Mouse (Mus musculus) liver, postnatal 0 days (tissue): Measurements from ENCODE around the gene Prdm12. TPM values are rescaled to one million over a fixed set of nuclear protein-coding genes. Genes with fewer than 3 reads are reported as not detected.

Experiments used
- ATAC-seq: fragments of 200-750 bp; cut with Nextera tagmentation; 2 replicates; pipeline ENCODE4 v1.8.0; 2017; ENCODE audit warnings: mild to moderate bottlenecking, moderate library complexity
- DNase-seq: peaks from one replicate; pipeline ENCODE4 v3.0.0-alpha.2; 2016
- H3K27ac ChIP-seq: fragments of 300-500 bp; sonication (generic); 2 replicates; pipeline ENCODE4 v1.5.1; 2014; ENCODE audit warnings: antibody characterized with exemption, moderate library complexity, mild to moderate bottlenecking, low read depth
- H3K27me3 ChIP-seq: fragments of 300-500 bp; sonication (generic); 2 replicates; pipeline ENCODE4 v1.6.1; 2014; ENCODE audit warnings: low read length, control low read depth, mixed read lengths; ENCODE audit not compliant: insufficient read depth
- H3K36me3 ChIP-seq: fragments of 300-500 bp; sonication (generic); replicated peaks from 2 replicates; pipeline ENCODE4 v1.6.1; 2014; ENCODE audit warnings: mild to moderate bottlenecking, control low read depth, low read length, moderate library complexity, mixed read lengths; ENCODE audit not compliant: insufficient read depth
- H3K4me1 ChIP-seq: fragments of 300-500 bp; sonication (generic); 2 replicates; pipeline ENCODE4 v1.6.1; 2014; ENCODE audit warnings: antibody characterized with exemption, mild to moderate bottlenecking, control low read depth; ENCODE audit not compliant: insufficient read depth
- H3K4me2 ChIP-seq: fragments of 300-500 bp; sonication (generic); 2 replicates; pipeline ENCODE4 v1.6.1; 2014; ENCODE audit warnings: low read depth, mild to moderate bottlenecking, low read length, moderate library complexity, mixed read lengths
- H3K4me3 ChIP-seq: fragments of 300-500 bp; sonication (generic); 2 replicates; pipeline ENCODE4 v1.5.1; 2014; ENCODE audit warnings: low read depth, low read length
- H3K9ac ChIP-seq: fragments of 300-500 bp; sonication (generic); replicated peaks from 2 replicates; pipeline ENCODE4 v1.6.1; 2014; ENCODE audit warnings: mild to moderate bottlenecking, moderate library complexity
- H3K9me3 ChIP-seq: fragments of 300-500 bp; sonication (generic); 2 replicates; pipeline ENCODE4 v1.6.1; 2016; ENCODE audit warnings: mild to moderate bottlenecking, control low read depth, low read length, mixed read lengths
- CTCF ChIP-seq: sonication (generic); IDR thresholded peaks from 2 replicates; pipeline ENCODE4 v1.5.1; 2016; ENCODE audit warnings: antibody characterized with exemption, low read depth
- EP300 ChIP-seq: IDR thresholded peaks from 2 replicates; pipeline ENCODE4 v1.6.1; 2016; ENCODE audit warnings: antibody characterized with exemption, low read depth, mild to moderate bottlenecking
- WGBS: fragments of 180-500 bp; shearing (Covaris S2); extraction: QIAGEN DNeasy Blood & Tissue Kit; methylation state at CpG from one replicate; pipeline ENCODE4 v1.1.7; 2014; ENCODE audit not compliant: insufficient replicate concordance; 5-methylcytosine and 5-hydroxymethylcytosine counted together
- polyA plus RNA-seq: library from polyadenylated mRNA; unstranded; fragments of >200 nt; fragmentation: Nextera tagmentation; extraction: Ambion mirVana; gene quantifications from 2 replicates; pipeline ENCODE4 v1.2.1, GENCODE M21; 2015

Prdm12 gene
- polyA plus RNA-seq, result not detected in 2 replicates

- Histone ChIP-seq H3K27me3 (peaks cover 97% of the 10 kb centered on the region), H3K9ac (no peak within 1 kb of the TSS), H3K4me1 (no peaks in the 10 kb centered on the region), H3K4me2 (no peak within 1 kb of the TSS), H3K4me3 (no peak within 1 kb of the TSS), H3K9me3 (no peaks in the 10 kb centered on the region), H3K27ac (no peak within 1 kb of the TSS), H3K36me3 (no peaks in the 10 kb centered on the region)
- WGBS, result 4% methylated on average over 41 of the region's 41 CpGs
- ATAC-seq (no peak), DNase-seq (no peak)
- TF ChIP-seq EP300 (no peak), CTCF (no peak)
These were observed at the start of gene Prdm12 for GRCm38 (mm10) chr2:31639901-31640608. TSS of gene Prdm12 (plus strand) at chr2:31640037.

GRCm38 (mm10) chr2:31591799-31592484 lies 47.9 kb upstream of the Prdm12 start:
- Histone ChIP-seq H3K4me1 (peaks cover 7% of the 10 kb centered on the region), H3K27ac (no peak overlapping the region), H3K4me3 (no peak overlapping the region), H3K9ac (no peak overlapping the region), H3K9me3 (no peaks in the 10 kb centered on the region), H3K4me2 (no peak overlapping the region), H3K27me3 (no peaks in the 10 kb centered on the region), H3K36me3 (peaks cover 15% of the 10 kb centered on the region)
- DNase-seq (no peak), ATAC-seq (no peak)
- 66% methylated on average over 9 of the region's 9 CpGs for WGBS
- TF ChIP-seq EP300, result no peak
- no peak for TF ChIP-seq CTCF

GRCm38 (mm10) chr2:31607555-31607954 lies 32.3 kb upstream of the Prdm12 start:
- ATAC-seq (peak; percentile 75), DNase-seq (no peak)
- no peaks in the 10 kb centered on the region for H3K27me3 ChIP-seq
- no peaks in the 10 kb centered on the region for H3K9me3 ChIP-seq
- no peaks in the 10 kb centered on the region for H3K4me1 ChIP-seq
- no peak overlapping the region for H3K9ac ChIP-seq
- no peak overlapping the region for H3K4me3 ChIP-seq
- 53% methylated on average over 1 of the region's 1 CpGs for WGBS
- H3K4me2 ChIP-seq, result no peak overlapping the region
- TF ChIP-seq EP300 (peak; percentile 54), CTCF (no peak)
- no peak overlapping the region for H3K27ac ChIP-seq
- peaks cover 57% of the 10 kb centered on the region for H3K36me3 ChIP-seq

- no peak for TF ChIP-seq EP300
- TF ChIP-seq CTCF, result no peak
- ATAC-seq (no peak), DNase-seq (no peak)
- 63% methylated on average over 7 of the region's 7 CpGs for WGBS
- no peaks in the 10 kb centered on the region for H3K9me3 ChIP-seq
- H3K27ac ChIP-seq, result no peak overlapping the region
- no peaks in the 10 kb centered on the region for H3K27me3 ChIP-seq
- no peak overlapping the region for H3K9ac ChIP-seq
- peaks cover 68% of the 10 kb centered on the region for H3K36me3 ChIP-seq
- no peak overlapping the region for H3K4me2 ChIP-seq
- no peaks in the 10 kb centered on the region for H3K4me1 ChIP-seq
- no peak overlapping the region for H3K4me3 ChIP-seq
These were observed 30.0 kb upstream of the Prdm12 start for GRCm38 (mm10) chr2:31609859-31610261.

GRCm38 (mm10) chr2:31610922-31611321 lies 28.9 kb upstream of the Prdm12 start:
- H3K36me3 ChIP-seq, result peaks cover 73% of the 10 kb centered on the region
- WGBS, result 81% methylated on average over 4 of the region's 4 CpGs
- TF ChIP-seq CTCF, result no peak
- no peak for TF ChIP-seq EP300

GRCm38 (mm10) chr2:31611400-31611799 lies 28.4 kb upstream of the Prdm12 start:
- H3K36me3 ChIP-seq, result peaks cover 74% of the 10 kb centered on the region
- H3K9ac ChIP-seq, result no peak overlapping the region
- no peak overlapping the region for H3K4me2 ChIP-seq
- H3K4me3 ChIP-seq, result no peak overlapping the region
- no peak overlapping the region for H3K27ac ChIP-seq
- DNase-seq (no peak), ATAC-seq (no peak)
- H3K27me3 ChIP-seq, result no peaks in the 10 kb centered on the region
- WGBS, result 75% methylated on average over 8 of the region's 8 CpGs
- H3K9me3 ChIP-seq, result no peaks in the 10 kb centered on the region
- no peaks in the 10 kb centered on the region for H3K4me1 ChIP-seq
- 0 out of 2 replicates have a peak, but pooled peaks have one; percentile 25 for TF ChIP-seq CTCF
- TF ChIP-seq EP300, result no peak

More at GRCm38 (mm10) chr2:31610922-31611321, 28.9 kb upstream of the Prdm12 start:
- Histone ChIP-seq H3K4me1 (no peaks in the 10 kb centered on the region), H3K27me3 (no peaks in the 10 kb centered on the region), H3K4me2 (no peak overlapping the region), H3K9me3 (no peaks in the 10 kb centered on the region), H3K9ac (no peak overlapping the region), H3K27ac (no peak overlapping the region), H3K4me3 (no peak overlapping the region)
- DNase-seq, result no peak
- no peak for ATAC-seq
